Mouse (Mus musculus) intestine, embryonic 14.5 days (tissue): ENCODE measurements around the gene Flnc. TPM values are rescaled to one million over a fixed set of nuclear protein-coding genes. Genes with fewer than 3 reads are reported as not detected.

Source experiments
- ATAC-seq: fragments of 200-750 bp; cut with Nextera tagmentation; replicated peaks from 2 replicates; pipeline ENCODE4 v1.8.0; 2017; ENCODE audit warnings: low read depth, moderate number of reproducible peaks, moderate TSS enrichment, moderate library complexity; ENCODE audit not compliant: low FRiP score, low TSS enrichment
- DNase-seq: peaks from one replicate; pipeline ENCODE4 v3.0.0-alpha.2; 2018; ENCODE audit warnings: low spot score
- H3K27ac ChIP-seq: fragments of 300-500 bp; sonication (generic); 2 replicates; pipeline ENCODE4 v1.5.1; 2014; ENCODE audit warnings: low read depth, mild to moderate bottlenecking, control low read depth
- H3K27me3 ChIP-seq: fragments of 300-500 bp; sonication (generic); replicated peaks from 2 replicates; pipeline ENCODE4 v1.6.1; 2014; ENCODE audit warnings: low read length, control low read depth; ENCODE audit not compliant: control insufficient read depth, insufficient read depth
- H3K36me3 ChIP-seq: fragments of 300-500 bp; sonication (generic); 2 replicates; pipeline ENCODE4 v1.6.1; 2014; ENCODE audit warnings: low read length, control low read depth; ENCODE audit not compliant: control insufficient read depth, insufficient read depth
- H3K4me1 ChIP-seq: fragments of 300-500 bp; sonication (generic); replicated peaks from 2 replicates; pipeline ENCODE4 v1.6.1; 2014; ENCODE audit warnings: low read length, control low read depth, mixed read lengths; ENCODE audit not compliant: control insufficient read depth, insufficient read depth
- H3K4me2 ChIP-seq: fragments of 300-500 bp; sonication (generic); 2 replicates; pipeline ENCODE4 v1.6.1; 2014; ENCODE audit warnings: low read length
- H3K4me3 ChIP-seq: fragments of 300-500 bp; sonication (generic); 2 replicates; pipeline ENCODE4 v1.5.1; 2014; ENCODE audit warnings: low read depth, low read length, control low read depth, mixed read lengths
- H3K9ac ChIP-seq: fragments of 300-500 bp; sonication (generic); 2 replicates; pipeline ENCODE4 v1.6.1; 2014; ENCODE audit warnings: mild to moderate bottlenecking, low read length
- H3K9me3 ChIP-seq: fragments of 300-500 bp; sonication (generic); 2 replicates; pipeline ENCODE4 v1.6.1; 2016; ENCODE audit warnings: low read length, control low read depth; ENCODE audit not compliant: control insufficient read depth
- whole genome bisulfite sequencing: fragments of 180-500 bp; shearing (Covaris S2); extraction: QIAGEN DNeasy Blood & Tissue Kit; methylation state at CpG from one replicate; pipeline ENCODE4 v1.1.7; 2014; 5-methylcytosine and 5-hydroxymethylcytosine counted together
- microRNA-seq: library from miRNA; unstranded; fragments of <30 nt; microRNA quantifications from one replicate; pipeline ENCODE4, GENCODE M21; 2016
- polyA plus RNA-seq: library from polyadenylated mRNA; unstranded; fragments of >200 nt; fragmentation: Nextera tagmentation; extraction: Ambion mirVana; gene quantifications from 2 replicates; pipeline ENCODE4 v1.2.1, GENCODE M21; 2014

Gene Flnc
- polyA plus RNA-seq, 1 experiment from 2014 or later: 14.7 TPM

GRCm38 (mm10) chr6:29505493-29505892 is 72.4 kb downstream of the Flnc start:
- H3K4me2 ChIP-seq: no peak overlapping the region
- no peaks in the 10 kb centered on the region for H3K27me3 ChIP-seq
- H3K27ac ChIP-seq: no peak overlapping the region
- DNase-seq: no peak
- 89% methylated on average over 5 of the region's 5 CpGs for WGBS
- H3K4me1 ChIP-seq: peaks cover 17% of the 10 kb centered on the region
- peaks cover 20% of the 10 kb centered on the region for H3K36me3 ChIP-seq
- no peaks in the 10 kb centered on the region for H3K9me3 ChIP-seq
- no peak for ATAC-seq
- H3K9ac ChIP-seq: no peak overlapping the region
- H3K4me3 ChIP-seq: no peak overlapping the region

GRCm38 (mm10) chr6:29506834-29507233 is 73.8 kb downstream of the Flnc start:
- H3K27me3 ChIP-seq: no peaks in the 10 kb centered on the region
- no peak for ATAC-seq
- peak overlapping the region; percentile 57 for H3K4me3 ChIP-seq
- H3K9ac ChIP-seq: peak overlapping the region; percentile 58
- 21% methylated on average over 8 of the region's 8 CpGs for WGBS
- peaks cover 17% of the 10 kb centered on the region for H3K36me3 ChIP-seq
- H3K4me1 ChIP-seq: peaks cover 17% of the 10 kb centered on the region
- H3K9me3 ChIP-seq: no peaks in the 10 kb centered on the region
- no peak for DNase-seq
- H3K27ac ChIP-seq: no peak overlapping the region
- H3K4me2 ChIP-seq: peak overlapping the region; percentile 68

- WGBS: 1% methylated on average over 47 of the region's 47 CpGs
- H3K36me3 ChIP-seq: peaks cover 13% of the 10 kb centered on the region
- no peaks in the 10 kb centered on the region for H3K27me3 ChIP-seq
- H3K4me3 ChIP-seq: peak within 1 kb of the TSS; percentile 57
- DNase-seq (peak; percentile 80), ATAC-seq (peak; percentile 70)
- no peaks in the 10 kb centered on the region for H3K9me3 ChIP-seq
- H3K4me2 ChIP-seq: peak within 1 kb of the TSS; percentile 68
- H3K9ac ChIP-seq: peak within 1 kb of the TSS; percentile 58
- H3K4me1 ChIP-seq: peaks cover 18% of the 10 kb centered on the region
- H3K27ac ChIP-seq: peak within 1 kb of the TSS; percentile 60
These were observed 74.6 kb downstream of the Flnc start, which contains the start of gene Kcp for GRCm38 (mm10) chr6:29507447-29508309. Gene Kcp (minus strand): TSS chr6:29507952.

GRCm38 (mm10) chr6:29509086-29509485 is 76.0 kb downstream of the Flnc start:
- no peak for DNase-seq
- 0 out of 2 replicates have a peak, but pooled peaks have one; percentile 9 for ATAC-seq
- no peak overlapping the region for H3K4me2 ChIP-seq
- no peak overlapping the region for H3K4me3 ChIP-seq
- H3K27ac ChIP-seq: peak overlapping the region; percentile 60
- no peaks in the 10 kb centered on the region for H3K27me3 ChIP-seq
- H3K9me3 ChIP-seq: no peaks in the 10 kb centered on the region
- peaks cover 5% of the 10 kb centered on the region for H3K36me3 ChIP-seq
- no peak overlapping the region for H3K9ac ChIP-seq
- WGBS: 31% methylated on average over 2 of the region's 2 CpGs
- peaks cover 27% of the 10 kb centered on the region for H3K4me1 ChIP-seq

Small RNAs within 50 kb of the gene (microRNA-seq; reads per million reads assigned to microRNA genes)
- gene Gm26220: 0.42 reads per million
- gene Gm44354: not detected

Other genes with a start within 250 kb of the Flnc start
- 47.5 and 48.1 TPM in 2 replicates for gene Impdh1, start 216.9 kb upstream of the Flnc start, polyA plus RNA-seq
- gene Hilpda, start 160.8 kb upstream of the Flnc start, polyA plus RNA-seq: 38.1 and 42.8 TPM in 2 replicates
- 0.20 and 0.48 TPM in 2 replicates for gene Fam71f2, start 153.7 kb upstream of the Flnc start, polyA plus RNA-seq
- 0.11 and 0.26 TPM in 2 replicates for gene Fam71f1, start 114.1 kb upstream of the Flnc start, polyA plus RNA-seq
- gene Calu, start 85.2 kb upstream of the Flnc start, polyA plus RNA-seq: 331 and 354 TPM in 2 replicates
- 0.41 and 0.69 TPM in 2 replicates for gene Opn1sw, start 44.8 kb upstream of the Flnc start, polyA plus RNA-seq
- 12.3 and 14.7 TPM in 2 replicates for gene Ccdc136, start 36.9 kb upstream of the Flnc start, polyA plus RNA-seq
- 291 and 300 TPM in 2 replicates for gene Atp6v1f, start 34.5 kb downstream of the Flnc start, polyA plus RNA-seq
- gene Atp6v1fnb, start 38.2 kb downstream of the Flnc start, polyA plus RNA-seq: 0.28 TPM in 1 of 2 replicates, not detected in the other
- 25.2 and 28.6 TPM in 2 replicates for gene Kcp, start 74.7 kb downstream of the Flnc start, polyA plus RNA-seq
- gene Irf5, start 93.4 kb downstream of the Flnc start, polyA plus RNA-seq: 6.9 and 7.7 TPM in 2 replicates
- gene Tnpo3, start 176.6 kb downstream of the Flnc start, polyA plus RNA-seq: 91.2 and 107 TPM in 2 replicates